Mouse (Mus musculus): ENCODE data around the gene Tnks2. TPM values are rescaled to one million over a fixed set of nuclear protein-coding genes. Genes with fewer than 3 reads are reported as not detected.

The Tnks2 gene
- total RNA-seq, 1 experiment from 2014 or later: 111 TPM

- DNase-seq: no peak
Measured at GRCm38 (mm10) chr19:36932613-36933012, 98.6 kb downstream of the Tnks2 start.

- no peak for DNase-seq
Measured at GRCm38 (mm10) chr19:36936285-36936684, 102.3 kb downstream of the Tnks2 start.

- no peak for DNase-seq
Measured at GRCm38 (mm10) chr19:36938008-36938407, 104.0 kb downstream of the Tnks2 start.

- no peak for DNase-seq
Measured at GRCm38 (mm10) chr19:36940064-36940463, 106.0 kb downstream of the Tnks2 start.

Other genes with a start within 250 kb of the Tnks2 start
- 35.6 and 42.1 TPM in 2 replicates for gene Ppp1r3c, start 97.6 kb upstream of the Tnks2 start, total RNA-seq (2021)
- 2.7 TPM in 2 replicates for gene Fgfbp3, start 85.4 kb downstream of the Tnks2 start, total RNA-seq (2021)
- gene Btaf1, start 91.8 kb downstream of the Tnks2 start, total RNA-seq (2021): 22.8 and 26.4 TPM in 2 replicates